Mouse (Mus musculus) cerebellum, adult 2 months (tissue): ENCODE measurements at regions not wholly inside any gene's neighbourhood (a gene's known extent, or its start where the extent isn't known, plus 50 kb on each side); places are given as distances from the start of the nearest gene placed in this dataset.

Experiments
- CTCF ChIP-seq: fragments of 200-500 bp; IDR thresholded peaks from 2 replicates; pipeline ENCODE4 v1.5.1; 2011; ENCODE audit warnings: low read depth, mild to moderate bottlenecking, control low read depth, low read length, moderate library complexity, borderline replicate concordance; ENCODE audit not compliant: insufficient read depth
- POLR2A ChIP-seq: fragments of 200-500 bp; IDR thresholded peaks from 2 replicates; pipeline ENCODE4 v1.6.1; 2011; ENCODE audit warnings: low read length, control low read depth, borderline replicate concordance; ENCODE audit not compliant: insufficient read depth

DNA sequence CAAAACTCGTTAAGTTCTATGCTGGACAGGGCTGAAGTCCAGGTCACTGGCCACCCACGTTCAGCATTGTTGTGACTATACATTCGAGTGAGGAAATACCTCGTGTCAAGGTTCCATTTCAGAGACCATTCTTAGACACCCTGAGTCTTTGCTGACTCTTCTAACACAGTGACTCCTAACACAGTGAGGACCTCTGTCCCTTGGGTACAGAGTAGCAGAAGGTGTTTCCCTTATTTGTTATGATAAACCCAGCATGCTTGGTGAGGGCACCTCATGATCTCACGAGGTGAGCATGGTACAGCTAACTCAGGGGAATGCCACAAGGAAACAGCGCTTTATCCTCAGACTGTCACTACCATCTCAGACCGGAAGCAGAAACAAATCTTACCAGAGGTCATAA, 480.2 kb upstream of the Pmfbp1 start:
- TF ChIP-seq CTCF (no peak), POLR2A (no peak)
